Mouse (Mus musculus): Measurements from ENCODE around the gene Gabpb2. TPM values are rescaled to one million over a fixed set of nuclear protein-coding genes. Genes with fewer than 3 reads are reported as not detected.
"Not testable (repeated sequence)": the region's sequence is repeated elsewhere in the genome, so short reads cannot be mapped to it uniquely, and the experiment has no call there.

Gabpb2 gene
- total RNA-seq, 1 experiment from 2014 or later, result 53.9 TPM

- ATAC-seq (replicated peaks; ENCODE audit: low read depth, poor library complexity, severe bottlenecking), result no peak
Measured at GRCm38 (mm10) chr3:95232771-95233170, 15.1 kb upstream of the Gabpb2 start.

GRCm38 (mm10) chr3:95231298-95232221 is 13.8 kb upstream of the Gabpb2 start, which contains the start of gene Mllt11:
TSS of gene Mllt11 (minus strand) at chr3:95232171.
- ATAC-seq (replicated peaks; ENCODE audit: low read depth, poor library complexity, severe bottlenecking), result peak; percentile 4; the same call in 1 of the 2 replicates

GRCm38 (mm10) chr3:95230495-95231297 is 13.0 kb upstream of the Gabpb2 start:
- ATAC-seq (replicated peaks; ENCODE audit: low read depth, poor library complexity, severe bottlenecking), result no peak

- peak; percentile 15; the same call in 1 of the 2 replicates for ATAC-seq (replicated peaks; ENCODE audit: low read depth, poor library complexity, severe bottlenecking)
Measured at GRCm38 (mm10) chr3:95229781-95230494, 12.2 kb upstream of the Gabpb2 start.

GRCm38 (mm10) chr3:95228894-95229780 is 11.4 kb upstream of the Gabpb2 start:
- ATAC-seq (replicated peaks; ENCODE audit: low read depth, poor library complexity, severe bottlenecking), result no peak; the same call in 1 of the 2 replicates

GRCm38 (mm10) chr3:95228148-95228893 is 10.6 kb upstream of the Gabpb2 start, which contains the start of gene Cdc42se1:
TSS of gene Cdc42se1 (plus strand) at chr3:95228732.
- ATAC-seq (replicated peaks; ENCODE audit: low read depth, poor library complexity, severe bottlenecking), result peak; percentile 73

GRCm38 (mm10) chr3:95227214-95227613 is 9.5 kb upstream of the Gabpb2 start:
- ATAC-seq (replicated peaks; ENCODE audit: low read depth, poor library complexity, severe bottlenecking), result no peak

- no peak for ATAC-seq (replicated peaks; ENCODE audit: low read depth, poor library complexity, severe bottlenecking)
Measured at GRCm38 (mm10) chr3:95224295-95224694, 6.6 kb upstream of the Gabpb2 start.

- ATAC-seq (replicated peaks; ENCODE audit: low read depth, poor library complexity, severe bottlenecking), result no peak
Measured at GRCm38 (mm10) chr3:95223041-95223440, 5.3 kb upstream of the Gabpb2 start.

GRCm38 (mm10) chr3:95218466-95219137 is 886 bp upstream of the Gabpb2 start:
- ATAC-seq (replicated peaks; ENCODE audit: low read depth, poor library complexity, severe bottlenecking), result 0 out of 2 replicates have a peak, but pooled peaks have one; percentile 7

- no peak for ATAC-seq (replicated peaks; ENCODE audit: low read depth, poor library complexity, severe bottlenecking)
Measured at GRCm38 (mm10) chr3:95216655-95217254, 961 bp downstream of the Gabpb2 start.

GRCm38 (mm10) chr3:95213609-95213975 is 4.1 kb downstream of the Gabpb2 start:
- ATAC-seq (replicated peaks; ENCODE audit: low read depth, poor library complexity, severe bottlenecking), result no peak

GRCm38 (mm10) chr3:95212889-95213608 is 4.7 kb downstream of the Gabpb2 start:
- ATAC-seq (replicated peaks; ENCODE audit: low read depth, poor library complexity, severe bottlenecking), result not testable (repeated sequence)

GRCm38 (mm10) chr3:95210585-95210984 is 7.1 kb downstream of the Gabpb2 start:
- ATAC-seq (replicated peaks; ENCODE audit: low read depth, poor library complexity, severe bottlenecking), result no peak

- ATAC-seq (replicated peaks; ENCODE audit: low read depth, poor library complexity, severe bottlenecking), result no peak
Measured at GRCm38 (mm10) chr3:95208286-95208685, 9.4 kb downstream of the Gabpb2 start.

- no peak for ATAC-seq (replicated peaks; ENCODE audit: low read depth, poor library complexity, severe bottlenecking)
Measured at GRCm38 (mm10) chr3:95203880-95204279, 13.8 kb downstream of the Gabpb2 start.

- ATAC-seq (replicated peaks; ENCODE audit: low read depth, poor library complexity, severe bottlenecking), result no peak
Measured at GRCm38 (mm10) chr3:95200562-95200961, 17.2 kb downstream of the Gabpb2 start.

Measured in common myeloid progenitor, adult 5-6 weeks (primary cell).